Mouse (Mus musculus) heart, postnatal 14 days (tissue): ENCODE results near the gene Dctd. TPM values are rescaled to one million over a fixed set of nuclear protein-coding genes. Genes with fewer than 3 reads are reported as not detected.
"Not testable (repeated sequence)": the region's sequence is repeated elsewhere in the genome, so short reads cannot be mapped to it uniquely, and the experiment has no call there.

Source experiments
- DNase-seq, 2 experiments: peaks; one replicate each; pipeline ENCODE4 v3.0.0; 2021 to 2022
- intact Hi-C: fragments of 180-260 bp; cut with DNase I; formaldehyde crosslinking; loops from one replicate; pipeline ENCODE4 v1.15.1; 2025
- total RNA-seq, 2 experiments: library from RNA; stranded (reverse); gene quantifications; 2 replicates each; pipeline ENCODE4 v1.2.3; 2021

Dctd gene
- total RNA-seq, 2 experiments from 2014 or later: 1.1 to 2.1 TPM

GRCm38 (mm10) chr8:48137651-48137937, 38.7 kb downstream of the Dctd start:
- intact Hi-C loops: no loop called here
- no peak for DNase-seq

- no peak for DNase-seq
- intact Hi-C loops: no loop called here
Observed at GRCm38 (mm10) chr8:48141023-48141422, 42.1 kb downstream of the Dctd start.

- no peak for DNase-seq
Observed at GRCm38 (mm10) chr8:48145766-48146165, 46.9 kb downstream of the Dctd start.

GRCm38 (mm10) chr8:48146449-48146848, 47.6 kb downstream of the Dctd start:
- DNase-seq: no peak
- intact Hi-C loops: no loop called here

More at GRCm38 (mm10) chr8:48145766-48146165, 46.9 kb downstream of the Dctd start:
- intact Hi-C loops: no loop called here

GRCm38 (mm10) chr8:48152062-48152738, 53.3 kb downstream of the Dctd start:
- intact Hi-C loops: no loop called here
- peak; percentile 51 to 66 for DNase-seq

GRCm38 (mm10) chr8:48153360-48154121, 54.6 kb downstream of the Dctd start:
- DNase-seq: peak; percentile 74 to 81
- intact Hi-C loops: no loop called here

GRCm38 (mm10) chr8:48157718-48158117, 58.8 kb downstream of the Dctd start:
- DNase-seq: no peak
- intact Hi-C loops: no loop called here

GRCm38 (mm10) chr8:48158560-48159217, 59.8 kb downstream of the Dctd start:
- intact Hi-C loops: no loop called here
- no peak for DNase-seq

- intact Hi-C loops: no loop called here
Observed at GRCm38 (mm10) chr8:48177406-48177805, 78.5 kb downstream of the Dctd start.

GRCm38 (mm10) chr8:48177876-48178275, 79.0 kb downstream of the Dctd start:
- intact Hi-C loops: no loop called here
- DNase-seq: no peak

More at GRCm38 (mm10) chr8:48177406-48177805, 78.5 kb downstream of the Dctd start:
- no peak for DNase-seq

GRCm38 (mm10) chr8:48178993-48179392, 80.1 kb downstream of the Dctd start:
- intact Hi-C loops: no loop called here
- no peak for DNase-seq

- intact Hi-C loops, DNase-seq: not testable (repeated sequence)
Observed at GRCm38 (mm10) chr8:48180146-48180545, 81.3 kb downstream of the Dctd start.

- no peak for DNase-seq
- intact Hi-C loops: no loop called here
Observed at GRCm38 (mm10) chr8:48181000-48181399, 82.1 kb downstream of the Dctd start.

GRCm38 (mm10) chr8:48183758-48184157, 84.9 kb downstream of the Dctd start:
- no peak for DNase-seq
- intact Hi-C loops: no loop called here

- intact Hi-C loops: no loop called here
- DNase-seq: no peak
Observed at GRCm38 (mm10) chr8:48188586-48188985, 89.7 kb downstream of the Dctd start.

- DNase-seq: no peak
- intact Hi-C loops: no loop called here
Observed at GRCm38 (mm10) chr8:48195971-48196370, 97.1 kb downstream of the Dctd start.

- intact Hi-C loops: no loop called here
- no peak for DNase-seq
Observed at GRCm38 (mm10) chr8:48199171-48199570, 100.3 kb downstream of the Dctd start.

GRCm38 (mm10) chr8:48202632-48203031, 103.7 kb downstream of the Dctd start:
- no peak for DNase-seq
- intact Hi-C loops: no loop called here
